Mouse (Mus musculus): ENCODE data around the gene Ntrk3.

Ntrk3 gene

GRCm38 (mm10) chr7:78737614-78738210 lies at the start of gene Ntrk3:
Gene Ntrk3, minus strand, starts transcription at chr7:78738012.
- in situ Hi-C loops (cut with MboI, MseI), result no loop called here

- in situ Hi-C loops (cut with MboI, MseI), result no loop called here
Observed at GRCm38 (mm10) chr7:78785906-78786305, 48.1 kb upstream of the Ntrk3 start.

GRCm38 (mm10) chr7:78782639-78783581 lies 45.1 kb upstream of the Ntrk3 start, which contains the start of the genes Mrps11 and Mrpl46:
Gene Mrps11, plus strand, starts transcription at chr7:78783119.
Gene Mrpl46, minus strand, starts transcription at chr7:78783531.
- in situ Hi-C loops (cut with MboI, MseI), result no loop called here

GRCm38 (mm10) chr7:78778741-78779140 lies 40.9 kb upstream of the Ntrk3 start:
- in situ Hi-C loops (cut with MboI, MseI), result no loop called here

- in situ Hi-C loops (cut with MboI, MseI), result loop anchor here (25.0 kb wide), 1 partner anchor 734 kb away; no protein-coding TSS in a partner anchor
Observed at GRCm38 (mm10) chr7:78770936-78771335, 33.1 kb upstream of the Ntrk3 start.

GRCm38 (mm10) chr7:78769075-78769652 lies 31.4 kb upstream of the Ntrk3 start:
- in situ Hi-C loops (cut with MboI, MseI), result loop anchor here (5.0 to 25.0 kb wide), 5 partner anchors 114 to 732 kb away; no protein-coding TSS in a partner anchor

- in situ Hi-C loops (cut with MboI, MseI), result loop anchor here (5.0 to 25.0 kb wide), 5 partner anchors 113 to 731 kb away; no protein-coding TSS in a partner anchor
Observed at GRCm38 (mm10) chr7:78767929-78768531, 30.2 kb upstream of the Ntrk3 start.

- in situ Hi-C loops (cut with MboI, MseI), result loop anchor here (5.0 to 25.0 kb wide), 5 partner anchors 111 to 729 kb away; no protein-coding TSS in a partner anchor
Observed at GRCm38 (mm10) chr7:78766019-78766683, 28.3 kb upstream of the Ntrk3 start.

- in situ Hi-C loops (cut with MboI, MseI), result loop anchor here (5.0 to 25.0 kb wide), 5 partner anchors 110 to 728 kb away; no protein-coding TSS in a partner anchor
Observed at GRCm38 (mm10) chr7:78765215-78765631, 27.4 kb upstream of the Ntrk3 start.

GRCm38 (mm10) chr7:78763801-78764200 lies 26.0 kb upstream of the Ntrk3 start:
- in situ Hi-C loops (cut with MboI, MseI), result loop anchor here (5.0 to 25.0 kb wide), 5 partner anchors 36 to 726 kb away; no protein-coding TSS in a partner anchor

- in situ Hi-C loops (cut with MboI, MseI), result loop anchor here (25.0 kb wide), 1 partner anchor 717 kb away; no protein-coding TSS in a partner anchor
Observed at GRCm38 (mm10) chr7:78754458-78755000, 16.7 kb upstream of the Ntrk3 start.

GRCm38 (mm10) chr7:78753752-78754457 lies 16.1 kb upstream of the Ntrk3 start:
- in situ Hi-C loops (cut with MboI, MseI), result loop anchor here (25.0 kb wide), 1 partner anchor 717 kb away; no protein-coding TSS in a partner anchor

GRCm38 (mm10) chr7:78752961-78753360 lies 15.1 kb upstream of the Ntrk3 start:
- in situ Hi-C loops (cut with MboI, MseI), result loop anchor here (25.0 kb wide), 1 partner anchor 716 kb away; no protein-coding TSS in a partner anchor

- in situ Hi-C loops (cut with MboI, MseI), result no loop called here
Observed at GRCm38 (mm10) chr7:78743731-78744385, 6.0 kb upstream of the Ntrk3 start.

GRCm38 (mm10) chr7:78739351-78740000 lies 1.7 kb upstream of the Ntrk3 start:
- in situ Hi-C loops (cut with MboI, MseI), result no loop called here

GRCm38 (mm10) chr7:78737196-78737595 lies 616 bp downstream of the Ntrk3 start:
- in situ Hi-C loops (cut with MboI, MseI), result no loop called here

GRCm38 (mm10) chr7:78731391-78731790 lies 6.4 kb downstream of the Ntrk3 start:
- in situ Hi-C loops (cut with MboI, MseI), result no loop called here

GRCm38 (mm10) chr7:78724591-78724990 lies 13.2 kb downstream of the Ntrk3 start:
- in situ Hi-C loops (cut with MboI, MseI), result no loop called here
